Mouse (Mus musculus) embryonic fibroblast, embryonic 13.5 days (primary cell): ENCODE data around the gene Svs3b.

Experiments used
- CTCF ChIP-seq: IDR thresholded peaks from 2 replicates; pipeline ENCODE4 v1.5.1; 2011; ENCODE audit warnings: mild to moderate bottlenecking, control low read depth, low read length, moderate library complexity, borderline replicate concordance; ENCODE audit not compliant: insufficient read depth
- POLR2A ChIP-seq: IDR thresholded peaks from 2 replicates; pipeline ENCODE4 v1.6.1; 2011; ENCODE audit warnings: low read depth, mild to moderate bottlenecking, control low read depth, low read length, moderate library complexity

GRCm38 (mm10) chr2:164228361-164229070 lies 27.9 kb downstream of the Svs3b start:
- TF ChIP-seq POLR2A (no peak), CTCF (no peak)
